Mouse (Mus musculus) G1E (cell line): Measurements from ENCODE around the gene Gm49380.

Source experiments
- CTCF ChIP-seq: IDR thresholded peaks from 2 replicates; pipeline ENCODE4 v1.5.1; 2012; ENCODE audit warnings: low read depth, low read length, inconsistent platforms, mixed read lengths
- TAL1 ChIP-seq: conservative IDR thresholded peaks from 2 replicates; pipeline ENCODE4 v1.6.1; 2012; ENCODE audit warnings: low read depth, low read length, inconsistent platforms, mixed read lengths

GRCm38 (mm10) chr9:44130581-44131275 lies 17.4 kb upstream of the Gm49380 start:
- TF ChIP-seq CTCF (no peak), TAL1 (no peak)
